Mouse (Mus musculus) lung, adult 2 months (tissue): ENCODE measurements around the gene Zfp1. TPM values are rescaled to one million over a fixed set of nuclear protein-coding genes. Genes with fewer than 3 reads are reported as not detected.
A peak's percentile ranks its signal among the peaks of the same experiment; 100 is the strongest.

Source experiments
- DNase-seq: peaks from one replicate; pipeline ENCODE4 v3.0.0; 2022
- H3K4me1 ChIP-seq: fragments of 200-500 bp; 2 replicates; pipeline ENCODE4 v1.6.1; 2011; ENCODE audit warnings: low read length; ENCODE audit not compliant: control insufficient read depth, insufficient read depth
- H3K4me3 ChIP-seq: fragments of 200-500 bp; replicated peaks from 2 replicates; pipeline ENCODE3; 2011; ENCODE audit warnings: low read depth, mild to moderate bottlenecking, control low read depth, low read length; ENCODE audit errors: extremely low read depth
- CTCF ChIP-seq: fragments of 200-500 bp; IDR thresholded peaks from 2 replicates; pipeline ENCODE4 v1.5.1; 2011; ENCODE audit warnings: mild to moderate bottlenecking, low read length, control low read depth; ENCODE audit not compliant: insufficient read depth
- POLR2A ChIP-seq: fragments of 200-500 bp; IDR thresholded peaks from 2 replicates; pipeline ENCODE4 v1.6.1; 2011; ENCODE audit warnings: low read depth, mild to moderate bottlenecking, control low read depth, low read length, borderline replicate concordance; ENCODE audit errors: extremely low read depth
- WGBS: fragments of 180-500 bp; shearing (Covaris S2); methylation state at CpG from one replicate; pipeline ENCODE4 v1.1.7; 2018; 5-methylcytosine and 5-hydroxymethylcytosine counted together
- polyA plus RNA-seq: library from polyadenylated mRNA; depleted of rRNA; stranded (reverse); fragments of >200 nt; gene quantifications from 2 replicates; pipeline ENCODE4 v1.2.3, GENCODE M21; 2012

Zfp1 gene
- polyA plus RNA-seq, 1 experiment = 4.8 TPM

DNA sequence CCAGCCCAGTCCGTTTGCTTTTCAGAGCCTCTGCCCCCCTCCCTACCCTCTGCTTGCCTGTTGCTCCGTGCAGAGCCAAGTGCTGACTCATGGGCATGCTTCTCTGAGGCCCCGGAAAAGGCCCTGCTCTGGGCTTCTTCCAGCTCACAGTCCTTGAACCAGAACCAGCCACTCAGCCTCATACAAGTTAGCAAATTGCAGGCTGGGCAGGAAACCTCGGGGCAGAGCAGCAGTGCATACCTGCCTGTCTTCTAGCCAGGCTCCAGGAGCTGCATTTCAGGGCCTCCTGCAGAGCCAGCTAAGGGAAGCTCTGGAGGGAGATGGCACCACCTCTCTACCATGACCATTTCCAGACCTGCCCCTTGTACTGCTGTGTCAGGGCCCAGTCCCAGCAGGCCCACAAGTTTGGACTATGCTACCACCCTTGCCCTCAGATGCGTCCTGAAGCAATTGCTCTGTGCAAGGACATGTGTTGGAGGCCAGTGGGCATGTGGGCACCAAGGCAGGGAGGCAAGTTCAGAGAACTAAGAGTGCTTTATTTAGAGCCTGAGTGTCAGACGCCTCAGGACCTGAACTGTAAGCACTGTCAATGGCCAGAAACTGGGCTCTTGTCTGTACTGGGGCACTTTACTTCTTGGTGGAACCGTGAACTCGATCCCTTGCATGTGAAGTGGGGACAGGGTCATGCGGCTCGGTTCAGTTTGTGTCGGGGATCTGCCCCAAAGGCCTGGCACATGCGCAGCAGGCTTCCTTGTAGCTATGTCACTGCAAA lies 18.9 kb upstream of the Zfp1 start:
- Histone ChIP-seq H3K4me3 (no peak overlapping the region), H3K4me1 (peaks cover 21% of the 10 kb centered on the region)
- DNase-seq = peak; percentile 64
- TF ChIP-seq POLR2A (no peak), CTCF (no peak)
- WGBS = 50% methylated on average over 12 of the region's 12 CpGs

DNA sequence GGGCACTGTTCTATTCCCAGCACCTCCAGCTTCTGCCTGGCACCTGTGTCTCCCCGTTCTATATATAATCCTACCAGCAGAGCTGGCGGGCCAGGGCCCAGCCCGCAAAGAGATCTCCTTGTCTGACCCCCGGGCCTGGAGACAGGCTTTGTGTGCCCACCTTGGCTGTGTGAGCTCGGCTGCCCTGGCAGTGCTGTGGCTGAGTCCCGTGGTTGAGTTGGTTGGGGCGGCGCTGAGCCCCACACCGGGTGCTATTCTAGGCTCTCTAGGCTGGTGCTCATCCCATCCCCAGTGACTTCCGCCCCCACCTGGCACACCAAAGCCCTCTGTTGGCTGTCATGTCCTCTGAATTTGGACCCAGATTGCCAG lies 18.4 kb upstream of the Zfp1 start:
- Histone ChIP-seq H3K4me1 (peaks cover 17% of the 10 kb centered on the region), H3K4me3 (no peak overlapping the region)
- DNase-seq = no peak
- no peak for TF ChIP-seq POLR2A
- TF ChIP-seq CTCF = no peak
- 83% methylated on average over 10 of the region's 10 CpGs for WGBS

DNA sequence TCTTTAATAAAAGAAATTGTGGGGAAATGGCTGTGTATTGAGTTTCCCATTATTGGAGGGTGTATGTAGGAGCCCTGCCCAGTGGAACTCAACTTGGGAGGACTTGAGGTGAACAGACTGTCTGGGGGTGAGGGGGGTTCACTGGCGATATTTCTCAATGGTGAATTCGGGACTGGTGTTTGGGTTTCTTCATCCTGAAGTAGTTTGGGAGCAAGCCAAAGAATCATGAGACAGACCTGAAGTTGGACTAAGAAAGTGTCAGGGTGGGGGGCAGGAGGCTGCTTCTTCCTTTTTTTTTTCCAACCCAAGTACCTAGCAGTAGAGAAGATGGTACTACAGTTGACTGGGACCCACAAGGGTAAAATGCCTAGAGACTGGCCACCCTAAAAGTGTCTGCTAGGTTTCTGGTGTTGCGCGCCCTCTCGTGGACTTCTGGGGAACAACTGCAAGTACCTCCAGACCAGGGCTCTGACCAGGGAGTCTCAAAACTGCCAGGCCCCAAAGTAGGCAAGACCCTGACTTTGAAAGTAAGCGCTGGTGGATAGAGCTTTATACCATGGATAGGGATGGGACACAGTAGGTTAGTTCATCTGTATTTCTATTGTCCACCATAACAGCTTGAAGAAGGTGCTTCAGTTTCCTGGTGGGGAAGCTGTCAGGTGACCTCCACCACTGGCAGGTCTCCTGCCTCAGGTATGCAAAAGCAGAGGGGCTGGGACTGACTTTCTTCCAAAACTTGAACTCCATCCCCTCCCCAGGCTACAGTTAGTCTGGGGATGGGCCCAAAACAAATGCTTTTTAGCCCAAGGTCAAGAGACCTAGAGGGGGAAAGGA lies 17.3 kb upstream of the Zfp1 start:
- peak; percentile 74 for DNase-seq
- WGBS = 13% methylated on average over 6 of the region's 6 CpGs
- TF ChIP-seq POLR2A = no peak
- peak; percentile 83 for TF ChIP-seq CTCF
- H3K4me3 ChIP-seq = no peak overlapping the region
- H3K4me1 ChIP-seq = peaks cover 13% of the 10 kb centered on the region

DNA sequence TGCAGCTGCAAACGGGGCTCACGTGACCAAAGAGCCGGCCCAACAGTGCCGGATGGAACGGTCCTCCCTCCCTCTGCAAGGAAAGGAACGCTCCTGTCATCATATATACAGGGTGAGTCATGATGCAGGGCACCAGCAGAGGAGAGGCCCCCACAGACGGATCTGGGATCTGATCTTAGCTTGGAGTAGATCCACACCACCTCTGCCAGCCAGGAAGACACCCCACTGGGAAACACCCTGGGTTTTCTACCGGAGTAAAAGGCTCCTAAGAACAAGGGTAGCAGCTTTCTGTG lies 16.7 kb upstream of the Zfp1 start:
- no peak for DNase-seq
- H3K4me3 ChIP-seq = no peak overlapping the region
- no peak for TF ChIP-seq CTCF
- TF ChIP-seq POLR2A = no peak
- WGBS = 32% methylated on average over 8 of the region's 8 CpGs
- peaks cover 13% of the 10 kb centered on the region for H3K4me1 ChIP-seq

DNA sequence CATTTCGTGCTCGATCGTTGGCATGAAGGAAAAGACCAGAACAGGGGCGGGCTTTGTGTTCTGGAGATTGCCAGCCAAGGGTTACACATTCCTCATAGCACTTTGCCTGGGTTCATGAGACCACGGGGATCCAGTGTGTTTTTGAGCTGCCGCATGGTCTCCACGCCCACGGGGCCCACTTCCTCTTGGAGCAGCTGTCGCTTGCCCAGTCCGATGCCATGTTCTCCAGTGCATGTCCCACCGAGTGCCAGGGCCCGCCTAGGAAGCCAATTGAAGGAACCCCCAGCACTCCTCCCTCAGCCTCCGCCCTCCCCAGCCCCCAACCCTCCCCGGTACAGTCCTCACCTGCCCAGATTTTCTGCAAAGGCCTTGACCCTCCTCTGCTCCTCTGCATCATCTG lies 16.3 kb upstream of the Zfp1 start:
- DNase-seq = no peak
- no peak for TF ChIP-seq CTCF
- WGBS = 85% methylated on average over 14 of the region's 14 CpGs
- H3K4me1 ChIP-seq = peaks cover 13% of the 10 kb centered on the region
- no peak overlapping the region for H3K4me3 ChIP-seq

DNA sequence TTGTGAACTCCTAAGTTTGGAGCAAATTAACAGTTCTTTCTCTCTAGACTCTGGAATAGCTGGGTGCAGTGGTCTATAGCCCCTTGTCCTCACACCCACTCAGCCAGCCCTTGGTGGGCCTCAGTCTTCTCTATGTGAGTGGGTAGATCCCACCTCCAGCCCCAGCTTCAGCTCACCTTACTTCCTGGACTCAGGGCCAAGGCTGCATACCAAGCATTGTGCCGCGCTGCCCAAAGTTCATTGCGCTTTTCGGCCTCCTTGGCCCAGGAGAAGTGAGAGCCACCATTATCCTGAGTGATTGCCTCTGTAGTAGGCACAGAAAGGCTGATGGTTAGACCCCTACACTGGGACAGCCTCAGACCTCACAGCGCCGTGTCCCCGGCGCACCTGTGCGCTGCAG lies 15.3 kb upstream of the Zfp1 start:
- Histone ChIP-seq H3K4me1 (peaks cover 13% of the 10 kb centered on the region), H3K4me3 (no peak overlapping the region)
- no peak for DNase-seq
- WGBS = 95% methylated on average over 9 of the region's 9 CpGs
- TF ChIP-seq CTCF (no peak), POLR2A (no peak)

DNA sequence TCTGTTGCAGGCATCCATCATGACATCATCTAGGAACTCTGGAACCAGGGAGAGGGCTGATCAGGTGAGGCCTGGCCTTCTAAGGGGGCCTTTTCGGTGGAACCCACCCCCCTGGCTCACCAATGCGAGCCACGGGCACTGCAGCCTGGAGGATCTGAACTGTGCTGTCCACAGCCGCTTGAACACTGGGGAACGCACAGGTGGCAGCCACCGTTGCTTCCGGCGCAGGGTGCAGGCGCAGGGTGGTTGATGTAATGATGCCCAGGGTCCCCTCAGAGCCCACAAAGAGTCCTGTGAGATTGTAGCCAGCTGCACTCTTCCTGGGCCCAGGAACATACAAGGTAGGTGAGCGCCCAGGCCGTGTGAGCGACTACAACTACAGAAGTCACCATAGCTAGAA lies 14.8 kb upstream of the Zfp1 start:
- no peak for DNase-seq
- WGBS = 90% methylated on average over 12 of the region's 12 CpGs
- Histone ChIP-seq H3K4me3 (no peak overlapping the region), H3K4me1 (peaks cover 13% of the 10 kb centered on the region)
- TF ChIP-seq CTCF (no peak), POLR2A (no peak)

DNA sequence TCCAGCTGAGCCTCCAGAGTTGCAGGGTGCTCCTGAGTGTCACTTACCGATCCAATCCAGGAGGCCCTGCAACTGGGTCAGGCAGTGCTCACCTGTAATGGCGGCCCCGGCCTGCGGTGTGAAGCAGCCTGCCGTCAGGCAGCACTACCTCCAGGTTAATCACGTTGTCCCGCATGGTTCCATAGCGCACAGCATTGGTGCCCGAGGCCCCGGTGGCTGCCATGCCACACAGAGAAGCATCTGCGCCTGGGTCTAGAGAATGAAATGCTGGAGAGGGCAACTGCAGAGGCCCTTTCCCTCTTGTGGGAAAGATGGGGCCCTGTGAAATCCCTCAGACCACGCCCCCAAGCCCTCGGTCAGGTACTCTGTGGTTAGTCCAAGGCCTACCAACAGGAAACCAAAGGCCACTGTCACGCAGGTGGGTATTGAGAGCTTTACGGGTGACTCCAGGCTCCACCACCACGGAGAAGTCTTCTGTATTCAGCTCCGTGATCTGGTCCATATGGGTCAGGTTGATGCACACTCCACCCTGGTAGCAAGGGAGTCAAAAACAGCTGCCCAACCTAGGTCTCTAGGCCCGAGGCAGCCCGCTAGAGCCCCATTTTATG lies 14.2 kb upstream of the Zfp1 start:
- H3K4me1 ChIP-seq = peaks cover 11% of the 10 kb centered on the region
- no peak overlapping the region for H3K4me3 ChIP-seq
- DNase-seq = no peak
- TF ChIP-seq CTCF (no peak), POLR2A (no peak)
- WGBS = 77% methylated on average over 19 of the region's 19 CpGs

DNA sequence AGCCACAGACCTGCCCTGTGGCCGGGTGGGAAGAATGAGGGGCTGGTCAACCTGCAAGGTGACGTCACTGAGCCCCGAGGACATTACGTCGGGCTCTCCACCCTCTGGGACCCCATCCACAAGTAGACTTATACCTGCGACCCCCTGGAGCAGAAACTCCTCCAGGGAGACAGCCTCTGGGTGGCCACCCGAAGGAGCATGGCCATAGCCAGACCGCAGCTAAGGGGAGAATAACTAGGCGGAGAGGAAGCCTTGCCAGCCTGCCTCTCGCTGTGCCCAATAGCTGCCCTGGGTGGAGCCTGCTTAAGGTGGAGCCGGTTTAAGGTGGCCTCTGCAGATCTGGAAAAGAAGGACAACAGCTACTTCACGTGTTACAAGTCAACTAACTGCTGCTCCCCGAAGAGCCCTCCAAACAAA lies 13.1 kb upstream of the Zfp1 start, which contains the start of gene Ldhd:
Ldhd (minus strand) TSS at position 270 of the 417 bp plus-strand sequence.
- peak; percentile 60 for DNase-seq
- WGBS = 21% methylated on average over 13 of the region's 13 CpGs
- peak within 1 kb of the TSS; percentile 66 for H3K4me3 ChIP-seq
- peak; percentile 70; the same call in 1 of the 2 replicates for TF ChIP-seq POLR2A
- no peak for TF ChIP-seq CTCF
- peaks cover 6% of the 10 kb centered on the region for H3K4me1 ChIP-seq
